Mouse (Mus musculus) C2C12 (cell line): ENCODE data around the gene Mtr.

Experiments
- CTCF ChIP-seq: IDR thresholded peaks from one replicate; pipeline ENCODE4 v1.5.1; 2011; ENCODE audit not compliant: control insufficient read depth, insufficient read depth, insufficient read length
- FOSL1 ChIP-seq: IDR thresholded peaks from one replicate; pipeline ENCODE4 v1.8.0; 2011; ENCODE audit warnings: mild to moderate bottlenecking, low read length; ENCODE audit not compliant: poor library complexity, insufficient read depth, severe bottlenecking
- MAX ChIP-seq: IDR thresholded peaks from one replicate; pipeline ENCODE4 v1.6.1; 2011; ENCODE audit warnings: mild to moderate bottlenecking, control low read depth
- MYOD1 ChIP-seq: IDR thresholded peaks from one replicate; pipeline ENCODE4 v1.6.1; 2011; ENCODE audit warnings: low read depth; ENCODE audit not compliant: control insufficient read depth, insufficient read length
- USF1 ChIP-seq: IDR thresholded peaks from one replicate; pipeline ENCODE4 v1.6.1; 2011; ENCODE audit warnings: low read depth, mild to moderate bottlenecking, control low read depth, moderate library complexity

DNA sequence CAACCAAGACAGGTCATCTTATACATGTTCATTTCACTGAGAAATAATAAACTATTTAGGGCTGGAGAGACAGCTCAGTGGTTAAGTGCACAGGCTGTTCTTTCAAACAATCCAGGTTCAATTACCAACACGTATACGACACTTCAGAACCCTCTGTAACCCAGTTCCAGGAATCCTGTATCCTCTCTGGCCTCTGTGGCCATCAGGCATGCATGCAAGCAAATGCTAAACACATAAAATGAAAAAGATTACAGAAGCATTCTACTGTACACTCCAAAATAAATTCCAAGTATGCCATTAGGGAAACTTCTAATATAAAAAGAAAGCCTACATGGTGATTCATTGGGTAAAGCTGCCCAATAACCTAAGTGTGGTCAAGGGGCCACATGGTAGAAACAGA is 12.0 kb downstream of the Mtr start:
- no peak for TF ChIP-seq CTCF
- no peak for TF ChIP-seq USF1
- TF ChIP-seq FOSL1 = no peak
- no peak for TF ChIP-seq MYOD1
- no peak for TF ChIP-seq MAX
